Mouse (Mus musculus): Measurements from ENCODE around the gene Map4k1. TPM values are rescaled to one million over a fixed set of nuclear protein-coding genes. Genes with fewer than 3 reads are reported as not detected.
"Not testable (repeated sequence)": the region's sequence is repeated elsewhere in the genome, so short reads cannot be mapped to it uniquely, and the experiment has no call there.

Gene Map4k1
- total RNA-seq, 2 experiments from 2014 or later: 1.6 to 1.9 TPM

GRCm38 (mm10) chr7:28954773-28955172 lies 27.1 kb upstream of the Map4k1 start:
- DNase-seq (ENCODE audit: low spot score in 2 of 2): no peak
- intact Hi-C loops (cut with DNase I): no loop called here

- intact Hi-C loops (cut with DNase I): no loop called here
- no peak for DNase-seq (ENCODE audit: low spot score in 2 of 2)
These were observed 26.5 kb upstream of the Map4k1 start for GRCm38 (mm10) chr7:28955295-28955897.

- DNase-seq (ENCODE audit: low spot score in 2 of 2): no peak
- intact Hi-C loops (cut with DNase I): no loop called here
These were observed 25.6 kb upstream of the Map4k1 start for GRCm38 (mm10) chr7:28956270-28956669.

GRCm38 (mm10) chr7:28957286-28957685 lies 24.6 kb upstream of the Map4k1 start:
- intact Hi-C loops (cut with DNase I): no loop called here
- no peak for DNase-seq (ENCODE audit: low spot score in 2 of 2)

GRCm38 (mm10) chr7:28957997-28958725 lies 23.7 kb upstream of the Map4k1 start:
- intact Hi-C loops (cut with DNase I): no loop called here
- DNase-seq (ENCODE audit: low spot score in 2 of 2): no peak

- intact Hi-C loops (cut with DNase I): no loop called here
- no peak for DNase-seq (ENCODE audit: low spot score in 2 of 2)
These were observed 23.1 kb upstream of the Map4k1 start for GRCm38 (mm10) chr7:28958770-28959169.

GRCm38 (mm10) chr7:28959505-28960045 lies 22.3 kb upstream of the Map4k1 start:
- no peak for DNase-seq (ENCODE audit: low spot score in 2 of 2)
- intact Hi-C loops (cut with DNase I): loop anchor here (2.0 to 5.0 kb wide), 2 partner anchors 37 to 147 kb away; no protein-coding TSS in a partner anchor

GRCm38 (mm10) chr7:28960354-28961046 lies 21.4 kb upstream of the Map4k1 start:
- DNase-seq (ENCODE audit: low spot score in 2 of 2): no peak
- intact Hi-C loops (cut with DNase I): loop anchor here (2.0 to 5.0 kb wide), 2 partner anchors 38 to 148 kb away; no protein-coding TSS in a partner anchor

GRCm38 (mm10) chr7:28961584-28961926 lies 20.3 kb upstream of the Map4k1 start:
- intact Hi-C loops (cut with DNase I): loop anchor here (2.0 to 5.0 kb wide), 2 partner anchors 39 to 149 kb away; no protein-coding TSS in a partner anchor
- no peak for DNase-seq (ENCODE audit: low spot score in 2 of 2)

- intact Hi-C loops (cut with DNase I): loop anchor here (2.0 to 5.0 kb wide), 3 partner anchors 39 to 150 kb away; no protein-coding TSS in a partner anchor
- DNase-seq (ENCODE audit: low spot score in 2 of 2): peak; percentile 99 to 100
These were observed 19.8 kb upstream of the Map4k1 start, which contains the start of gene Actn4 for GRCm38 (mm10) chr7:28961927-28962670. Actn4 (minus strand) TSS chr7:28962340.

- DNase-seq (ENCODE audit: low spot score in 2 of 2): no peak
- intact Hi-C loops (cut with DNase I): loop anchor here (2.0 to 5.0 kb wide), 2 partner anchors 61 to 151 kb away; no protein-coding TSS in a partner anchor
These were observed 18.4 kb upstream of the Map4k1 start for GRCm38 (mm10) chr7:28963399-28963923.

- intact Hi-C loops (cut with DNase I): no loop called here
These were observed 16.5 kb upstream of the Map4k1 start for GRCm38 (mm10) chr7:28965346-28965840.

GRCm38 (mm10) chr7:28966181-28966580 lies 15.7 kb upstream of the Map4k1 start:
- DNase-seq (ENCODE audit: low spot score in 2 of 2): no peak
- intact Hi-C loops (cut with DNase I): no loop called here

More at GRCm38 (mm10) chr7:28965346-28965840, 16.5 kb upstream of the Map4k1 start:
- DNase-seq (ENCODE audit: low spot score in 2 of 2): no peak

GRCm38 (mm10) chr7:28966751-28967505 lies 14.9 kb upstream of the Map4k1 start:
- no peak for DNase-seq (ENCODE audit: low spot score in 2 of 2)
- intact Hi-C loops (cut with DNase I): no loop called here

GRCm38 (mm10) chr7:28968120-28968519 lies 13.7 kb upstream of the Map4k1 start:
- intact Hi-C loops (cut with DNase I); DNase-seq (ENCODE audit: low spot score in 2 of 2): not testable (repeated sequence)

- no peak for DNase-seq (ENCODE audit: low spot score in 2 of 2)
- intact Hi-C loops (cut with DNase I): no loop called here
These were observed 12.6 kb upstream of the Map4k1 start for GRCm38 (mm10) chr7:28969271-28969670.

- no peak for DNase-seq (ENCODE audit: low spot score in 2 of 2)
- intact Hi-C loops (cut with DNase I): loop anchor here (5.0 kb wide), 1 partner anchor 173 kb away; no protein-coding TSS in a partner anchor
These were observed 12.0 kb upstream of the Map4k1 start for GRCm38 (mm10) chr7:28969672-28970394.

All from left cerebral cortex, postnatal 36 days (tissue).